Mouse (Mus musculus) kidney, adult 11 months (tissue): ENCODE data around the gene Cpne5.
"Not testable (repeated sequence)": the region's sequence is repeated elsewhere in the genome, so short reads cannot be mapped to it uniquely, and the experiment has no call there.

Experiments used
- DNase-seq: peaks from one replicate; pipeline ENCODE4 v3.0.0; 2022

The Cpne5 gene

DNA sequence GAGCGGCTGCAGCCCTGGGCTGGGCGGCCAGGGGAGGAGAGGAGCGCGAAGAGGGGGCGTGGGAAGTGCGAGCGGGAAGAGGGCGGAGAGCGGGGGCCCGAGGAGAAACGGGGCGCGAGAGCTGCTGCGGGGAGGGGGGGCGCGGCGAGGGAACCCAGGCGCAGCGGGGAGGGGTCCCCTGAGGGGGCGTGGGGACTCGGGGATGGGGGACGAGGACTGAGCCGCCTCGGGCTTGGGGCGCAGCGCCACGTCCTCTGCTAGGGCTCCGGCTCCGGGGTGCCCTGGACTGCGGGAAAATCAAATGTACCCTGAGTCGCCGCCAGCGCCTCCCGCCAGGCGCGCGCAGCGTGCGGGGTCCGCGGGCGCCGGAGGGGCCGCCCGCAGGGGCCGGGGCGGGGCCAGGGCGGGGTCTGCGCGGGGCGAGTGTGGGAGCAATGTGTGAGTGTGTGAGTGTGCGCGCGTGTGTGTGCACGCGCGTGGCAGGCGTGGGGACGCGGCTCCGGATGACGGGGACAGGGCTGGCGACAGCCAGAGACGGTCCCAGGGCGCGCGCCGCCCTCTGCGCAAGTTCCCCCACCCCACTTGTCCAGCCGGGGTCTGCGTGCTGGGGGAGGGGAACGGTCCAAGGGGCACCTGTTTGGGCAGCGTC lies at the start of gene Cpne5:
Gene Cpne5, minus strand, starts transcription at position 396 of the 649 bp plus-strand sequence.
- DNase-seq = no peak

DNA sequence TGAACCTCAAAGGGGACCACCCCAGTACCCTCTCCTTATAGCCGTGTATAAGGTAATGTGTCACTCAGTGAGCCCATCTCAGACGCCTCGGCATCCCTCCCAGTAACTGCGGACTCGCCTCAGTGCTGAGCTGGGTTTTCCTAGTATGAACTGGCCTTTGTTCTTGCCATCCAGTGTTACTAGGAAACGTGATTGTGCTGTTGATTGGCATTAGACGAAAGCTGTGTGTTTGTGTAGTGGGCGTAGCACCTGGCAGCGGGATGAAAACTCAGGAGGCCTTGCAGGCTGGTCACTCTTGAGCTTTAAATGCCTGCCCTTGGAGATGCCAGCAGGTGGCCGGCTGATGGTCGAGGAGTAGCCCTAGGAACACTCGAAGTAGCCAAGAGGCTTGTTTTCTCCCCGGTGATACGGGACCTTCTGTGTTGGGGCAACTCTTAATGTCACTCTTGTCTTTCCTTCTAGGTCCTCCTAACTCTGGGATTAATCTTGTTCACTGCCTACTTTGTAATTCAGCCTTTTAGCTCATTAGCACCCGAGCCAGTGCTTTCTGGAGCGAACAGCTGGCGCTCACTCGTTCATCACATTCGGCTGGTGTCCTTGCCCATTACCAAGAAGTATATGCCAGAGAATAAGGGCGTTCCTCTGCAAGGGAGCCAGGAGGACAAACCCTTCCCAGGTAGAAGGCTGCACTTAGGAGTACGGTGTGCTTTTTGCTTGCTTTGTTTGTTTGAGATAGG lies 44.4 kb upstream of the Cpne5 start:
- DNase-seq = no peak

DNA sequence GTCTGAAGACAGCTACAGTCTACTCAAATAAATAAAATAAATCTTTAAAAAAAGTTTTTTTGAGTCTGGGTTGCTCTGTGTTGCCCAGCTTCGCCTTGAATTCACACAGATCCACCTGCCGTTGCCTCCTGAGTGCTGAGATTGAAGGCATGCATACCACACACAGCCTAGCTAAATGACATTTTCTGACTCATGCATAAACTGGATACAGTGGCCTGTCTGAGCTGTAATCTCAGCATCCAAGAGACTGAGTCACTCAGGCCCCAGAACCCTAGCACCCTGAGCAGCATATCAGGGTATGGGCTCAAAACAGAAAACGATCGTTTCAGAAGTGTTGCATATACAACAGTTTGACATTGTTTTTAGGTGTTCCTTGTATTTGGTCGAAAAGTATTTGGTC lies 43.6 kb upstream of the Cpne5 start:
- no peak for DNase-seq

DNA sequence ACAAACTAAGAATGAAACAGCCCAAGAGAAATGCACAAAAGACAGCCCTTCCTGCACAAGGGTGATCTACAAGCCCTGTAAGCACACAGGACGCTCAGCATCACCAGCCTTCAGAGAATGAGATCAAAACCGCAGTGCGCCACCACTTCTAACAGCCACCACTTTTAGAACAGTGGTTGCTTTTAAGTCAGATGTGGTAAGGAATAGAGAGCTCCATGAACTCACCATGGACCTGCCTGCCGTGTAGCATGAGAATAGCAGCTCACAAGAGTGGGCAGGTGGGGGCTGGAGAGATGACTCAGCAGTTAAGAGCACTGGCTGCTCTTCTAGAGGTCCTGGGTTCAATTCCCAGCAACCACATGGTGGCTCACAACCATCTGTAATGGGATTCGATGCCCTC lies 42.5 kb upstream of the Cpne5 start:
- DNase-seq = no peak

DNA sequence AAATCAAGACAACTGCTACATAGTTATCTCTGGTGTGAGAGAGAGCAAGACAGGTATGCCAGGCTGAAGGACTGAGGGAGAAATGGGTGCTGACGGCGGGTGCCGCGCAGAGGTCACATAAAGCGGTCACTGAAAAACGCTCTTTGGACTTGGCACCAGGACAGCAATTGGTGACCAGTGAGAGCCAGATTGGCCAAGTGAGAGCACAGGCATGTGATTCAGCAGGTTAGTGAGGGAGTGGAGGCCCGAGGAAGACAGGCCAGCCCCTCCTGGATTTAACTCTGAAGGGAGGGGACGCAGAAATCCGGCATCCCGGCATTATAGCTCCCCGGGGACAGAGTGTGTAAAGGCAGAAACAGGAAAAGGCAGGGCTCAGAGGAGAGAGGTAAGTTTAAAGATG lies 35.9 kb upstream of the Cpne5 start:
- peak; percentile 94 for DNase-seq

DNA sequence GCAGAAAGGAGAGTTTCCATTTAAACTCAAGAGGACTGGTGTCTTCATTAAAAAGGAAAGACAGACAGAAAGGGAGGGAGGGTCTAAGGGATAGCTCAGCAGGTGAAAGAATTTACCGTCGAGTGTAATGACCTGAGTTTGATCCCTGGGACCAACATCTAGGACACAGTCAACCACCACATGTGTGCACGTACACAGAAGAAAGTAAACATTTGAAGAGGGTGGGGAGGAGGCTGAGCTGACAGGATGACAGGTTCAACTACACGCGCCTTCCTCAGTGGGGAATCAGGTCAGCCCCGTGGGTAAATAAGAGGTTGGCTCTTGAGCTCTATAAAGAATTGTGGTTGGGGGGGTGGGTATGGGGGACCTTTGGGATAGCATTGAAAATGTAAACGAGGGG lies 35.2 kb upstream of the Cpne5 start:
- DNase-seq = no peak

DNA sequence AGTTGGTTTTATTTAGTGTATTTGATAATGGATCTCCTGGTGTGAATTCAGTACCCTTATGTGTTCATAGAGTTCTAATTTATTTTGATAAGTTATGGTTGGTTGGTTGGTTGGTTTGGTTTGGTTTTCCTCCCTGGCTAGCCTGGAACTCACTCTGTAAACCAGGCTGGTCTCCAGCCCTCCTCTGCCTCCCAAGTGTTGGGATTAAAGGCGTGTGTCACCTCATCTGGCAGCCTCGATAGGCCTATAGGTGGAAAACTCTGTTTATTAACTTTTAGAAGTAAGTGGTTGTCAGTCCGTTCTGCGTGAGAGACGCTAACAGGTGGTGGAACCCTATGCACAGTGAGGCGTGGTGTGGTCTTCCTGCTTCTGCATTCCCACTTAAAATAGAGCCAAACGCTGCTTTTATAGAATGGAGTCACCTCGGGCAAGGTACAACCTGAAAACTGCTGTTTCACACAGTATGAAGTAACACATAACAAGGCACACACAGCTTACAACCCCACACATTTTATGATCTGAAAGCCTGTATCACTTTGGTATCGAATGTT lies 32.3 kb upstream of the Cpne5 start:
- no peak for DNase-seq

DNA sequence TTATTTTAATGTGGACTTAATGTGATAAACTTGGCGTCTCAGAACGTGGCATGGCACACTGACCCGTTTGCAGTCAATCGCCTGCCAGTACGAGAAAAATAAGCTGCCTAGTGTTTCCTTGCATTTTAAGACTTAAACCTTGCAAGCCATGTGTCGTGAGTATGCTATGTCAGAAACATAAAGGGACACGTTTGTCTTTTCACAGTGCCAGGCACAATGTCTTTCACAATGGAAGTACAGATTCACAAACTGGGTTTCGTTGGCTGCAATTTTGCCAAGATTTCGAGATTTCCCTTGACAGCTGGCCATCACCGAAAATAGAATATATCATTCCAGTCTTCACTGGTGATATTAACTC lies 31.4 kb upstream of the Cpne5 start:
- no peak for DNase-seq

DNA sequence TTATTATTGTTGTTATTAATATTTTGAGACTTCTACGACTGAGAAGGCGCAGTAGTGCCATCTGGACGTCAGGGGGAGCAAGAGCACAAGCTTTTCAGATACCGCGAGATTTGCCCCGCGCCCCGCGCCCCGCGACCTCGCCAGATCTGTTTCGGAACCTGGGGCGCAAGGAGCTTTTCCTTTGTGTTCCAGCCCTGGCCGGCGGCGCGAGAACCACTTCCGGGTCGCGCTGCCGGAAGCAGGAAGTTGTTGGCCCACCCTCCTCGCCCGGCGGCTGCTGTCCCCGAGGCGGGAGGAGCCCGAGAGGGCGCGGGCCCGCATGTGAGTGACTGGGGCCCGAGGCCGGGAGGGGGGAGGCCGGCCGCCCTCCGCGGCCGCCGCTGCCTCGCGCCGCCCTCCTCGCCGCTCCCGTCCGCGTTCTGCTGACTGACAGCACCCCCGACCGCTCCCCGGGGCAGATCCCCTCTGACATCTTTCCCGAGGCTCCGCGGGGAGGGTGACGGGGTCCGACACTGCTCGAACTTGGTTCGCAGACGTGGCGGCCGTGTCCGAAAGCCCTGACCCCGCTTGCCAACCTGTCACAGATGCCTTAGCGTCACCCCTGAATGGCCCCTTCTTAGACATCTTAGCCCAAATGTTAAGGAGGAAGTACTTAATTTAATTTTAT lies 30.8 kb upstream of the Cpne5 start, which contains the start of gene BC004004:
Gene BC004004, plus strand, starts transcription at position 107 of the 667 bp plus-strand sequence.
- peak; percentile 96 for DNase-seq

DNA sequence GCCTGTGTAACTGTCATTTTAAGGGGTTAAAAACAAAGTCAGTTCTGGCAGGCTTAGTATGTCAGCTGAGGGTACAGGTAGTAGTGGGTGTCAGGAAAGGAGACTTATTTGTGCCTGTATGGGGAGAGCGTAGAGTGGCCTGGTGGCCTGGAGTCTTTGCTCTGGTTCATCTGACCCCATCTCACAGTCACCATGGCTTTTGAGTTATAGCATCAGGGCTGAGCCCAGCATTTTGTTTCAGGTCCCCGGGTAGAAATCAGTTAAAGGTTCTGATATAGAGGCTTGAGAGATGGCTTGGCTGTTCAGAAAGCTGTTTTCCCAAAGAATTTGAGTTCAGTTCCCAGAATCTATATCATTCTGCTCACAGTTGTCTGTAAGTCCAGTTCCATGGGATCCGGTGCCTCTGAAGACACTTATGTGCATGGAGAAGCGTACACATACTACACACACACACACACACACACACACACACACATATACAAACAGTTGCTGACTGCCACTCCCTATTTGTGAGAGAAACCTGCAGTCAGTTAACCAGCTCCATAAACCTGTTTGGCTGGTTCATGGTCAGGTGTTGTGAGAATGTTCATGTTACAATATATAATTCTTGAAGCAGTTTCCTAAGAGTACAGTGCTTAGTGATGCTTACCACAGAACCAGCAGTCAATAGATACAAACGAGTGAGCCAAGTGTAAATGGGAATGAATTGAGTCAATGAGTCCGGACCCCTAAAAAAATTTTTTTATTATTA lies 30.1 kb upstream of the Cpne5 start:
- peak; percentile 38 for DNase-seq

DNA sequence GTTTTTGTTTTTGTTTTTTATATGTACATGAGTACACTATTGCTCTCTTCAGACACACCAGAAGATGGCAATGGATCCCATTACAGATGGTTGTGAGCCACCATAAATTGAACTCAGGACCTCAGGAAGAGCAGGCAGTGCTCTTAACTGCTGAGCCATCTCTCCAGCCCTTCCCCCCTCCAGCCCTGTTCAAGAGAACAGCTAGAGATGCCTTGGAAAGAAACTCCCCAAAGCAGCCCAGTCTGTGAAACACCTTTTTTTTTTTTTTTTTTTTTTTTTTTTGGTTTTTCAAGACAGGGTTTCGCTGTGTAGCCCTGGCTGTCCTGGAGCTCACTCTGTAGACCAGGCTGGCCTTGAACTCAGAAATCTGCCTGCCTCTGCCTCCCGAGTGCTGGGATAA lies 29.1 kb upstream of the Cpne5 start:
- not testable (repeated sequence) for DNase-seq

DNA sequence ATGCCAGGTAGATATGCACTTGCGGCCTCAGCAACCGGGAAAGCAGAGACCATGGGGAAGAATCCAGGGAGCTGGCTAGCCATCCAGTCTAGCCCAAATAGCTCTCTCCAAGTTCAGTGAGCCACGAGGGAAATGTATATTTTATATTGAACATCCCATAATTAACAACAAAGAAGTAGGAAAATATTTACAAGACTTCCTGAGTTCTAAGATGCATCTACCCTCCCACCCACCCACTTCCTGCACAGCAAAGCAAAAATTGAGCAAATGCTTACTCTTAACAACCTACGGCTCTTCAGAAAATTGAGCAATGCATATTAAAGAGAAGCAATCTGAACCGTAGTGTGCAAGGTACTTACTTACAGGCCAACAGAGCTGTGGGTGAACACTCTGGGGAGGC lies 26.8 kb upstream of the Cpne5 start:
- no peak for DNase-seq

DNA sequence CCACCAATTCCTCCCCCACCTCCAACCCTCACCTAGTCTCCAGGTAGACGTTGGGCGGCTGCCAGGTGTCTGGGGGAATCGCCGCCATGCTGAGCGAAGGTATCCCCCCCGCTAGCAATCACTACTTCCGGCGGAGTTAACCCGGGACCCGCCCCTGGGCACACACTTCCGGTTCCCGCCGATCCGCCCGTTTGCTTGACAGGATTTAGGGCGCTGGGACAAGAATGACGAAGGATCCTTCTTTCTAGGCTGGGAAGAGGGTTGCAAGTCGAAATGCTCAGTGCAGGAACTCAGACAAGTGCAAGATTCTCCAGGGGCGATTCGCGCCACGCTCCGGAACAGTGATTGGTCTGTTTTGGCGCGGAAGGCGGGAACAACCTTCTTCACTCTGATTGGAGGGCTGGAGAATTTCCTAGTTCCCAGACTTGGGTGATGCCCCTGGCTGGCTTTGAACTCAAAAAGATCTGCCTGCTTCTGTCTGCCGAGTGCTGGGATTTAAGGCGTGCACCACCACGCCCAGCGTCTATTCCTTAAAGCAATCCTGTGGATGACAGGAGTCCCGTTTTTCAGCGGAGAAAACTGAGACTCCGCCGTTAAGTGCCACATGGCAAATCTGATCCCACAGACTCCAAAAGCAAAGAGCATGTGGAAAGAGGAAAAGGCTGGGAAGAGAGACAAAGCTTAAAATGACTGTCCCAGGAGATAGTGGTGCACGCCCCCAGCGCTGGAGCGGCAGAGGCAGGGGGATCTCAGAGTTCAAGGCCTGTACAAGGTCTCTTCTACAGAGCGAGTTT lies 26.1 kb upstream of the Cpne5 start, which contains the start of gene Ppil1:
Gene Ppil1, minus strand, starts transcription at position 347 of the 794 bp plus-strand sequence.
- DNase-seq = peak; percentile 79

DNA sequence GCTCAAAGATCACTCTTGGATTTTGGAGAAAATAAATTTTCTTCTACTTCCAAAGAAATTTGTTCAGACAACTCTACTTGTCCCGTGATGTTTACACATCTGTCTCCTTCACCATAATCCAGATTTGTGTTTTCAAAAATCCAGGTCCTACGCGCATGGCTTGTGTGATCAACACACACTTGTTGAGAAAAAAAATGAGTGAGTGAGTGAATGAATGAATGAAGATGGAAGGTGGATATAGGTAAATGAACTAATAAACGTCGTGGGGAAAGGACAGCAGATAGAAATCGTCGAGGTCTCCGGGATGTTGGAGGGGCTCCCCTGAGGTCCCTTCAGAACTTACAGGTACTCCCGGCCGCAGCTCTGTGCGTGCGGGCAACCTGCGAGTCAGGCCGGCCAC lies 25.4 kb upstream of the Cpne5 start:
- DNase-seq = no peak

DNA sequence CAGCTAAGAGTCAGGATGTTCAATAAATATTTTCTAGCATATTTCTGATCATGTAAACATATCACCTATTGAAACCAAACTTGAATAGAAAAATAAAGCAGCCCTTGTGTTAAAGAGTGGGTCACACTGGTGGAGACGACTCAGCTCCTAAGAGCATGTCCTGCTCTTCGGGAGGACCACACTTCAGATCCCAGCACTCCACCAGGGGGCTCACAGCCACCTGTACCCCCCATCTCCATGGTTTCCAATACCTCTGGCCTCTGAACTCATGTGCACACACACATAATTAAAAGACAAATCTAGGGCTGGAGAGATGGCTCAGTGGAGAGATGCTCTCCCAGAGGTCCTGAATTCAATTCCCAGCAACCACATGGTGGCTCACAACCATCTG lies 24.3 kb upstream of the Cpne5 start:
- no peak for DNase-seq

DNA sequence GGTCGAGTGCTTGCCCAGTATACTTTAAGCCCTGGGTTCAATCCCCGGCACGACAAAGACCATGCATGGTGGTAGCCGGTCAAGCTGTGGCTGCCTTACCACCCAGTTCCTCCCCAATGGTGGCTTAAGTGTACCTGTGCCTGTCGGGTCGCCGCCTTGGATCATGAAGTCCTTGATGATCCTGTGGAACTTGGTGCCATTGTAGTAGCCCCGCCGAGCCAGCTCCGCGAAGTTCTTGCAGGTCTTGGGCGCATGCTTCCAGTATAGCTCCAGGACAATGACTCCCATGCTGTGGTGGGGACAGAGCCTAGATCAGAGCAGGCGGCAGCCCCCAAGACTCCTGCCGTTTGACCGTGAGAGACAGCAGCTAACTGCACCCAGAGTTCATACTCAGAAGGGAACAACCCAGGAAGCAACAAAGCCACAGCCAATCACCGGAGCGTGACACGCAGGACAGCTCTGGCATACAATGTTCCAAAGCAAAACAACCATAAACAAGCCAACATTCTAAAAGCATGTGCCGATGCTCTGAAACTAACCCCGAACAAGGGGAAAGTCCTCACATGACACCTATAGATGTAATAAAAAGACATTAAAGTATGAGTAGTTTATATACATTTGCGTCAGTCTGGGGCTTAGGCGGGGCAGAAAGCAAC lies 23.8 kb upstream of the Cpne5 start:
- DNase-seq = no peak

DNA sequence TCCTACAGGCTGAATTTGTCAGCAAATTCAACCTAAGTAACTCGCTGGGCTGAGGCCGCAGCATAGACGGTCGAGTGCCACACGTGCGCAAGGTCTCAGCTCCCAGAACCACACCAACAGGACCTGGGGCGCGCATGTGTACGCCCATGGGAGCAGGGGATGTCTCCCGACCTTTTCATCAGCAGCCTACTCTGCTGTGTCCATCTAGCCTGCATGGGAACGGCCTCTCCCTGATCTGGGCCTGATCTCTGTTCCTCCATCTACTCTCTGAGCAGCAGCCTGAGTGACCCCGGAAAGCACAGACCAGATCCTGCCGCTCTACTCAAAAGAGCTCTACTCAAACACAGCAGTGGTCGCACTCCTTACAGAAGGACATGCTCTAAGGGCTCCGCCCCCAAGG lies 22.5 kb upstream of the Cpne5 start:
- DNase-seq = no peak

DNA sequence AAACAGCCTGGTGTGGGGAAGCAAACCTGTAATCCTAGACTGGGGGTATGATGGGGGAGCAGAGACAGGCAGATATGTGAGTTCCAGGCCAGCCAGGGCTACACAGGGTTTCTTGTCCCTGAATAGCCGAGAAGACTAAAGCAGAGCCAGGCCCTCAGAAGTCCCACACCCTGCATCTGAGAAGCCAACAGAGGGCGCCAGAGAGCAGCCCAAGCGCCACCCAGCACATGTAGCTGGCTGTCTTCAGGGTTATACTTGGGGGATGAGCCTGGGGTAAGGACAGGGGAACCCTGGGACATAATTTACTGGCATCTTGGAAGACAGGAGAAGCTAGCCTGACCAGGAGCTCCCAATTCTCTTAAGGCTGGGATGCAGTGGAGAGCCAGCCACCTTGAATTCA lies 21.5 kb upstream of the Cpne5 start:
- peak; percentile 61 for DNase-seq

DNA sequence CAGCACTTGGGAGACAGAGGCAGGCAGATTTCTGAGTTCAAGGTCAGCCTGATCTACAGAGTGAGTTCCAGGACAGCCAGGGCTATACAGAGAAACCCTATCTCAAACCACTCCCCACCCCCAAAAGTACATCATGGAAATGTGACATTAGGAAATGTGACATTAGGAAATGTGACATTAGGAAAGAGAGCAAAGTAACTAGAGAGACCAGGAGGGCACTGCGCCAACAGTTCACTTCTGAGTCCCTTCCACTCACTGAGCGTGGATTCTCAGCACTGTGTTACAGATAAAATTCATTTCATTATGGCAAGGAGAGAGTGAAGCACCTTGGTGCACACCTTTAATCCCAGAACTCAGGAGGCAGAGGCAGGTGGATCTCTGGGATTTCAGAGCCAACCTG lies 21.0 kb upstream of the Cpne5 start:
- no peak for DNase-seq

DNA sequence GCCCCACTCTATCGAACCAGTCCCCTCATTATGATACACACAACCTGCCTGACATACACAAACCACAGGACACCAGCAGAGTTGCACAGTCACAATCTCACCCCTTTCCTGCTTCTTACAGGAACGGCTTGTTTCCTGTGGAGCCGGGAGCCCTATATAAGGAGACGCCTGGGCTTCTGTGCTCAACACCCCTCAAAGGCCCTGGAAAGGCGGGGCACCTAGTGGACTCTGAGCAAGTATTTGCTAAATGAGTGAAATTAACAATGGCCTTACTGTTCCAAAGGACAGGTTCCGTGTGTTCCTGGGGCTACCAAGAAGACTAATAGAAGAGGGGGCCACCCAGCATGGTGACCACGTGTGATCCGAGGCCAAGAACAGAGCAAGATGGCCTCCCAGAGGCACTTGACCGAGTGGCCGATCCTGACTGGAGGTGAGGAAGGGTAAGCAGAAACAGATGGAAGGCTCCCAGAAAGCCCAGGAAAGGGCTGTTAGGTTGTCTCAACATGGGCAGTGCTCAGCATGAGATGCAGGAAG lies 20.1 kb upstream of the Cpne5 start:
- no peak for DNase-seq

DNA sequence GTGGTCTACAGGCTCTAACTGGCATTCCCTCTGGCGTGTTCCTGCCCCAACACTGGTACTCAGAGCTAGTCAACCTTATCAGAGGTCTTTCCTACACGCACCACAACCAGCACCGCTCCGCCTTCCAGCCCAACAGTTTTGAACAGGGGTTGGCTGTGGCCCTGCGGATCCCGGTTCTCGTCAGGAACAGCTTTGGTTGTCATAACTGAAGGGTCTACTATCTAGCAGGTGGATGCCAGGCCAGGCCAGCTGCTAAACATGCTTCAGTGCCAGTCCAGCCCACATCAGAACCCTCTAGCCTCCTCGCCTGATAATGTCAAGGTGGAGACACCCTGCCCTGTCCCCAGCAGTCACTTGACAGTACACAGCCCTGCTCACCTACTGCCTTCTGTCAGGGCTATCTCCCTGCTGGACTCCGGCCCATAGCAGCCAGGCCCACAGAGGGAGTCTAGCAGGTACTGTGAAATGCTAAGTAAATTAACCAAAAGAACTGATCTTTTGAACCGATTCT lies 19.1 kb upstream of the Cpne5 start:
- peak; percentile 35 for DNase-seq
